Mouse (Mus musculus): ENCODE data around the gene Sf3a1.

DNA sequence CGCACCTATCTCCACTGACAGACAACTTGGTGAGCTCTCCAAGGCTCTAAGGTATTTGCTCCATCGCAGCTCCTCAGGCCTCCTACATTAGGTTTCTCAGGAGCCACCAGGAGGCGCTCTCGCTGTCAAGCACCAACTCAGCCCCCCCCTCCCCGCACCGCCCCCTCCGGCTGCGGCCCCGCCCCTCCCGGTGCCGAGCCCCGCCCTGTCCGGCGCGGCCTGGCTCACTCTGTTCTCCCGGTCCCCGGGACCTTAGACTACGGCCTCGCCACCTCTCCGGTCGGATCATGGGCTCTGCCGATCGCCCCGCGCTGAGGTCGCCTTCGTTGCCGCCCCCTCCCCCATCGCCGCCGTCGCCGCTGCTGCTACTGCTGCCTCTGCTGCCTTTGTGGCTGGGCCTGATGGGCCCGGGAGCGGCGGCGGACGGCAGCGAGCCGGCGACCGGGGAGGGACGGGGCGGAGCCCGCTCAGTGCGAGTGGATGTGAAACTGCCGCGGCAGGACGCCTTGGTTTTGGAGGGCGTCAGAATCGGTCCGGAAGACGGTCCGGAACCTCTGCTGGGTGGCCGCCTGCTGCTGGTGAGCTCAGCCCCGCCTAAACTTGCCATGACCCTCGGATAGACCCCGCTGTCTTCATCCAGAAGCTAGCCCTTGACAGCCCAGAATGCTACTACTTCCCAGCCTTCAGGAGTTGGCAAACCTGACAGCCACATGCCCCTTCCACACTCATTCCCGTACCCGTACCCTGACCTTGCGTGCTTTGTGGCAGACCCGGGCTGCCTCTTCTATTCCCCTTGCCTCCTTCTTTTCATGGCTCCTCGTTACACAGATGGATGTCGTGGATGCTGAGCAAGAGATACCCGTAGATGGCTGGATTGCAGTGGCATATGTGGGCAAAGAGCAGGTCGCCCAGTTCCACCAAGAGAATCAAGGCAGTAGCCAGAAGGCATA, 24.9 kb upstream of the Sf3a1 start, which contains the start of gene Rnf215:
- peak; percentile 96 for TF ChIP-seq CTCF (IDR thresholded peaks at IDR 0.05)
- 0 out of 2 replicates have a peak, but pooled peaks have one; percentile 24 for TF ChIP-seq EP300 (IDR thresholded peaks at IDR 0.05; ENCODE audit: insufficient read depth, low read depth, low read length)
- peak; percentile 82 for TF ChIP-seq POLR2A (IDR thresholded peaks at IDR 0.05; ENCODE audit: insufficient read depth, low read depth, low read length)
